Mouse (Mus musculus): Measurements from ENCODE around the gene Ciart. TPM values are rescaled to one million over a fixed set of nuclear protein-coding genes. Genes with fewer than 3 reads are reported as not detected.
"Not testable (repeated sequence)": the region's sequence is repeated elsewhere in the genome, so short reads cannot be mapped to it uniquely, and the experiment has no call there.

The Ciart gene
- polyA plus RNA-seq, 1 experiment: 0.72 TPM

- Histone ChIP-seq H3K4me1 (ENCODE audit: control insufficient read depth, insufficient read depth, insufficient read length, low read length) (no peaks in the 10 kb centered on the region), H3K27ac (ENCODE audit: insufficient read depth, low read depth, low read length) (no peak overlapping the region), H3K27me3 (ENCODE audit: control insufficient read depth, insufficient read depth, low read length) (no peaks in the 10 kb centered on the region), H3K36me3 (ENCODE audit: control insufficient read depth, insufficient read depth, low read length) (peaks cover 27% of the 10 kb centered on the region), H3K4me3 (ENCODE audit: low read depth, low read length) (no peak overlapping the region)
- TF ChIP-seq CTCF (IDR thresholded peaks at IDR 0.05; ENCODE audit: extremely low read depth, insufficient read length, insufficient replicate concordance, low read depth, low read length) (no peak), POLR2A (IDR thresholded peaks at IDR 0.05; ENCODE audit: low read depth, low read length) (no peak)
- 97% methylated on average over 5 of the region's 5 CpGs for WGBS
These were observed 17.0 kb downstream of the Ciart start for GRCm38 (mm10) chr3:95865050-95865449.

DNA sequence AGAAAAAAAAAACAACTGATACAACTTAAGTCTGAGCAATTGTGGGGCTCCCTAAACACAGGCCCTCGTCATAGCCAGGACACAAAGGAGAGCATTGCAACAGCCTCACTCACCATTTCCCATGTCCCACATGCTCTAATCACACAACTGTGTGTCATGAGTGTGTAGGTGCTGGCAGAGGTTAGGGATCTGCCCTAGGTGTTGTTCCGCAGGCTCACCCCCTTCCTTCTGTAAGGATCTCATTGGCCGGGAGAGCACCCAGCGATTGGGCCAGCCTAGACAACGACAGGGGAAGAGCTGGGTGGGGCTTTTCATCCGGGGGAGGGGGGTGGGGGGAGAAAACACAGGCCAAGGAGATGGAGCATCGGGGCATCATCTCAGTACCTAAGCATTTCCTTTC, 18.5 kb downstream of the Ciart start:
- Histone ChIP-seq H3K27ac (ENCODE audit: insufficient read depth, low read depth, low read length) (no peak overlapping the region), H3K27me3 (ENCODE audit: control insufficient read depth, insufficient read depth, low read length) (no peaks in the 10 kb centered on the region), H3K36me3 (ENCODE audit: control insufficient read depth, insufficient read depth, low read length) (peaks cover 24% of the 10 kb centered on the region), H3K4me1 (ENCODE audit: control insufficient read depth, insufficient read depth, insufficient read length, low read length) (no peaks in the 10 kb centered on the region), H3K4me3 (ENCODE audit: low read depth, low read length) (no peak overlapping the region)
- TF ChIP-seq POLR2A (IDR thresholded peaks at IDR 0.05; ENCODE audit: low read depth, low read length) (no peak), CTCF (IDR thresholded peaks at IDR 0.05; ENCODE audit: extremely low read depth, insufficient read length, insufficient replicate concordance, low read depth, low read length) (no peak)
- WGBS: 70% methylated on average over 7 of the region's 7 CpGs

- Histone ChIP-seq H3K36me3 (ENCODE audit: control insufficient read depth, insufficient read depth, low read length) (peaks cover 17% of the 10 kb centered on the region), H3K4me3 (ENCODE audit: low read depth, low read length) (no peak overlapping the region), H3K27me3 (ENCODE audit: control insufficient read depth, insufficient read depth, low read length) (no peaks in the 10 kb centered on the region), H3K27ac (ENCODE audit: insufficient read depth, low read depth, low read length) (no peak overlapping the region), H3K4me1 (ENCODE audit: control insufficient read depth, insufficient read depth, insufficient read length, low read length) (no peaks in the 10 kb centered on the region)
- no peak for TF ChIP-seq CTCF (IDR thresholded peaks at IDR 0.05; ENCODE audit: extremely low read depth, insufficient read length, insufficient replicate concordance, low read depth, low read length)
- TF ChIP-seq POLR2A (IDR thresholded peaks at IDR 0.05; ENCODE audit: low read depth, low read length): no peak
- 42% methylated on average over 2 of the region's 2 CpGs for WGBS
These were observed 20.3 kb downstream of the Ciart start for GRCm38 (mm10) chr3:95861796-95862195.

DNA sequence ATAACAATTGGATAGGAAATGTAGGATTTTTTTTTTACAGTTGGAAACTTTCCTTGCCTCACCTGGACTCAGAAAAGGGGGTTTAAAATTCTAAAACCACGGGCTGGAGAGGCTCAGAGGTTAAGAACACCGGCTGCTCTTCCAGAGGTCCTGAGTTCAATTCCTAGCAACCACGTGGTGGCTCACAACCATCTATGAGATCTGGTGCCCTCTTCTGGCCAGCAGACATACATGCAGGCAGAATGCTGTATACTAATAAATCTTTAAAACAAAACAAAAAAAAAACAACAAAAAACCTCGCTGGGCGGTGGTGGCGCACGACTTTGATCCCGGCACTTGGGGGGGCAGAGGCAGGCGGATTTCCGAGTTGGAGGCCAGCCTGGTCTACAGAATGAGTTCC, 20.8 kb downstream of the Ciart start:
- peak; percentile 51; the same call in 1 of the 2 replicates for TF ChIP-seq CTCF (IDR thresholded peaks at IDR 0.05; ENCODE audit: extremely low read depth, insufficient read length, insufficient replicate concordance, low read depth, low read length)
- TF ChIP-seq POLR2A (IDR thresholded peaks at IDR 0.05; ENCODE audit: low read depth, low read length): no peak
- H3K27ac ChIP-seq (ENCODE audit: insufficient read depth, low read depth, low read length): no peak overlapping the region

DNA sequence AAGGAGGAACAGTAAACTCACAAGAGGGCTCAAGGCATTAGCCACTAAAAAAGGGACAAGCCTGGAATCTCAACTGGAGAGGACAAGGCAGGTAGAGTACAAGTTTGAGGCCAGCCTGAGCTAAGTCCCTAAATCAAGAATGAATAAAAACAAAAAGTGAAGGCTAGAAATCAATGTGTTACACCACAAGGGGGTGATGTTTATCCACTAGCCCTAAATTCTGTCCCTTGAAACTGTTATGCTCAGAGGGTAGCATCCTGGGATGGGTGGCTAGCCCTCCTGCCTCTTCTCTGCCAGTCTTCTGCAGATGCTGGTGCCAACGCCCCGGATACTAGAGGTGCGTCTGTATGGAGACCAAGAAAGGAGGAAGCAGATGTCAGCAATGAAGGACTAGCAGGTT, 21.7 kb downstream of the Ciart start:
- WGBS: 72% methylated on average over 3 of the region's 3 CpGs
- TF ChIP-seq CTCF (IDR thresholded peaks at IDR 0.05; ENCODE audit: extremely low read depth, insufficient read length, insufficient replicate concordance, low read depth, low read length): peak; percentile 7; the same call in 1 of the 2 replicates
- no peak for TF ChIP-seq POLR2A (IDR thresholded peaks at IDR 0.05; ENCODE audit: low read depth, low read length)

More for the DNA sequence above, 20.8 kb downstream of the Ciart start:
- Histone ChIP-seq H3K36me3 (ENCODE audit: control insufficient read depth, insufficient read depth, low read length) (peaks cover 17% of the 10 kb centered on the region), H3K27me3 (ENCODE audit: control insufficient read depth, insufficient read depth, low read length) (no peaks in the 10 kb centered on the region), H3K4me3 (ENCODE audit: low read depth, low read length) (no peak overlapping the region), H3K4me1 (ENCODE audit: control insufficient read depth, insufficient read depth, insufficient read length, low read length) (no peaks in the 10 kb centered on the region)
- 76% methylated on average over 10 of the region's 10 CpGs for WGBS

DNA sequence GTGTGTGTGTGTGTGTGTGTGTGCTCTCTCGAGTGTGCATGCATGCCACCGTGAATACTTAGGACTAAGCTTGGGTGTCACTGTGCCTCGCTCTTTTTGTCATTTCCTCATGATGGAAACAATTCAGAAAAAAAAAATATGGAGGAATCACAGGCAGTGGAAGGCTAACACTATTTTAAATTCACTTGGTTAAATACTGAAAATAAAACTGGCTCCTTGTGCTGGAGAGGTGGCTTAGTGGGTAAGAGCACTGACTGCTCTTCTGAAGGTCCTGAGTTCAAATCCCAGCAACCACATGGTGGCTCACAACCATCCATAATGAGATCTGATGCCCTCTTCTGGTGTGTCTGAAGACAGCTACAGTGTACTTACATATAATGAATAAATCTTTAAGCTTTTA, 23.8 kb downstream of the Ciart start:
- 81% methylated on average over 3 of the region's 3 CpGs for WGBS

More for the DNA sequence above, 21.7 kb downstream of the Ciart start:
- no peak overlapping the region for H3K27ac ChIP-seq (ENCODE audit: insufficient read depth, low read depth, low read length)
- peaks cover 13% of the 10 kb centered on the region for H3K36me3 ChIP-seq (ENCODE audit: control insufficient read depth, insufficient read depth, low read length)
- no peaks in the 10 kb centered on the region for H3K27me3 ChIP-seq (ENCODE audit: control insufficient read depth, insufficient read depth, low read length)
- H3K4me3 ChIP-seq (ENCODE audit: low read depth, low read length): no peak overlapping the region
- H3K4me1 ChIP-seq (ENCODE audit: control insufficient read depth, insufficient read depth, insufficient read length, low read length): no peaks in the 10 kb centered on the region

GRCm38 (mm10) chr3:95857050-95857449, 25.0 kb downstream of the Ciart start:
- not testable (repeated sequence) for H3K4me3 ChIP-seq (ENCODE audit: low read depth, low read length); H3K27ac ChIP-seq (ENCODE audit: insufficient read depth, low read depth, low read length); H3K27me3 ChIP-seq (ENCODE audit: control insufficient read depth, insufficient read depth, low read length); H3K4me1 ChIP-seq (ENCODE audit: control insufficient read depth, insufficient read depth, insufficient read length, low read length)
- peaks cover 10% of the 10 kb centered on the region for H3K36me3 ChIP-seq (ENCODE audit: control insufficient read depth, insufficient read depth, low read length)
- 95% methylated on average over 1 of the region's 1 CpGs for WGBS

More for the DNA sequence above, 23.8 kb downstream of the Ciart start:
- not testable (repeated sequence) for H3K36me3 ChIP-seq (ENCODE audit: control insufficient read depth, insufficient read depth, low read length); H3K4me1 ChIP-seq (ENCODE audit: control insufficient read depth, insufficient read depth, insufficient read length, low read length); H3K27ac ChIP-seq (ENCODE audit: insufficient read depth, low read depth, low read length); H3K27me3 ChIP-seq (ENCODE audit: control insufficient read depth, insufficient read depth, low read length); H3K4me3 ChIP-seq (ENCODE audit: low read depth, low read length)

DNA sequence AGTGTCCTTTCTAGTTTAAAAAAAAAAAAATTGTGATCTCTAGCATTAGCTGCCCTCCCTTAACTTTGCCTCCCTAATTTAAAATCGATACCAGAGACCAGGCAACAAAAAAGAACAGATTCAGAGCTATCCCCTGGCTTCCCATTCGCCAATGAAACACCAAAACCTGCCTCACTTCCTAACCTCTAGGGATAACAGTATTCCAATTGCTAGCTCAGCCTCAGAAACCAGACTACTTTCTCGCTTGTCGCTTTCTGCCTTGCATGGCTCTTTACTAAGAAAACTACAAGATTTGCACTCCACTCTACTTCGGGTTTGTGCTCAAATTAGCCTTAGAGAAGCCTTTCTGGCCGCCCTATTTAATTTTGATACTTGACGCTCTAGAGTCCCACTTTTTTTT, 25.9 kb downstream of the Ciart start:
- TF ChIP-seq CTCF (IDR thresholded peaks at IDR 0.05; ENCODE audit: extremely low read depth, insufficient read length, insufficient replicate concordance, low read depth, low read length): no peak
- TF ChIP-seq POLR2A (IDR thresholded peaks at IDR 0.05; ENCODE audit: low read depth, low read length): no peak
- peak overlapping the region; percentile 85 for H3K4me3 ChIP-seq (ENCODE audit: low read depth, low read length)
- WGBS: 19% methylated on average over 7 of the region's 7 CpGs
- H3K27ac ChIP-seq (ENCODE audit: insufficient read depth, low read depth, low read length): peak overlapping the region; percentile 42
- peaks cover 16% of the 10 kb centered on the region for H3K36me3 ChIP-seq (ENCODE audit: control insufficient read depth, insufficient read depth, low read length)
- no peaks in the 10 kb centered on the region for H3K4me1 ChIP-seq (ENCODE audit: control insufficient read depth, insufficient read depth, insufficient read length, low read length)
- H3K27me3 ChIP-seq (ENCODE audit: control insufficient read depth, insufficient read depth, low read length): no peaks in the 10 kb centered on the region

Data from small intestine, adult 2 months (tissue).